Mouse (Mus musculus) cerebellum, postnatal 25 days (tissue): ENCODE measurements at regions not wholly inside any gene's neighbourhood (a gene's known extent, or its start where the extent isn't known, plus 50 kb on each side); places are given as distances from the start of the nearest gene placed in this dataset.
A peak's percentile ranks its signal among the peaks of the same experiment; 100 is the strongest.
"Not testable (repeated sequence)": the region's sequence is repeated elsewhere in the genome, so short reads cannot be mapped to it uniquely, and the experiment has no call there.

ENCODE experiments used
- DNase-seq, 2 experiments: peaks; one replicate each; pipeline ENCODE4 v3.0.0; 2021; ENCODE audit warnings: mixed read lengths in 2 of 2

GRCm38 (mm10) chr16:12516834-12517685, 533.1 kb downstream of the Shisa9 start:
- no peak for DNase-seq

DNA sequence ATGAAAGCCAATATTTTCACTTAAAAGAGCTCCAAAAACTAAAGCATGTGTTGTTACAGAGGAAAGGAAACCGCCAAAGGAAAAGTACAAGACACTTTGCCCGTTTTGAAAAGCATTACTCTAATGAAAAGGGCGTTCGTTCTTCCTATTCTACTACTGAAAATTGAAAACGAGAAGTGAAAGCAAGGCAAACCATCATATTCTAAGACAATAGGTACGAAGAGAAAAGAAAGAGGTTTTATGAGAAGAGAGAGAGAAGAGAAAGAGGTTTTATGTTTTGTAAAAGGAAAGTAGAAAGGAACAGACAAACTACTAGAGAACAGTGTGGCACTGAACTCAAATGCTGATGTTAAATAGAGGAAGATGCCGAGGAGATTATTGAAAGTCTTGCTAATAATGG, 534.4 kb downstream of the Shisa9 start:
- no peak for DNase-seq

- peak in 1 of 2 experiments; percentile 14 for DNase-seq
These were observed 538.0 kb downstream of the Shisa9 start for GRCm38 (mm10) chr16:12521711-12522476.

- DNase-seq = no peak
These were observed 561.0 kb upstream of the Ercc4 start for GRCm38 (mm10) chr16:12548462-12548861.

GRCm38 (mm10) chr16:12588889-12589288, 520.6 kb upstream of the Ercc4 start:
- peak in 1 of 2 experiments; percentile 3 for DNase-seq

- no peak for DNase-seq
These were observed 501.2 kb upstream of the Ercc4 start for GRCm38 (mm10) chr16:12608259-12608658.

DNA sequence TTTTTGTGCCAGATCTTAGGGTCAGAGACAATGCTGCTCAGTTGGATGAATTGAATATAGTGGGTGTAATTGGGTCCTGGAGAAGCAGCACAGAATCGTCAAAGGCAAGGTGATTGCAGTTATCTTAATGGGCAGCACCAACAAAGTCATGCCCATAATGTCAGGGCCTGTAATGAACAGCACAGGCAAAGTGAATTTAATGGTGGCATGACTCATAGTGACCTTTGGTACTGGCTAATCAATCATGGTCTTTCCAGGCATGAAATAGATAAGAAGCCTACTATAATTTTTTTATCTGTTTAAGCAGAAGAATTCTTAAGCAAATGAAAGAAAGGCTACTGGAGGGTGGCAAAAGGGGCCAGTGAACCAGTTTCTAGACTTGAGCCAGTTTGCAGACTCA, 498.4 kb upstream of the Ercc4 start:
- no peak for DNase-seq

- no peak for DNase-seq
These were observed 491.7 kb upstream of the Ercc4 start for GRCm38 (mm10) chr16:12617781-12618180.

GRCm38 (mm10) chr16:12632533-12632932, 477.0 kb upstream of the Ercc4 start:
- no peak for DNase-seq

GRCm38 (mm10) chr16:12638971-12639640, 470.4 kb upstream of the Ercc4 start:
- DNase-seq = no peak

DNA sequence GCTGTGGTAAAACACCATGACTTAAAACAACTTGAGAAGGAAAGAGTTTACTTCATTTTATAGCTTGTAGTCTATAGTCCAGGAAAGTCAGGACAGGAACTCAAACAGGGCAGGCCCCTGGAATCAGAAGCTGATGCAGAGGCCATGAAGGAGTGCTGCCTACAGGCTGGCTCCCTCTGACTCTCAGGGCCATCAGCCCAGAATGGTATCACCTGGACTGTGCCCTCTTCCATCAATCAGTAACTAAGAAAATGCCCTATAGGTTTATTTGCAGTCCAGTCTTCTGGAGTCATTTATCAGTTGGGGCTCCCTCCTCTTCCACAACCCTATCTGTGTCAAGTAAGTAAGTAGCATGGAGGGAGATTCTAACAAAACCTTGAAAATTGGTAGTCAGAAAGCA, 466.4 kb upstream of the Ercc4 start:
- no peak for DNase-seq

DNA sequence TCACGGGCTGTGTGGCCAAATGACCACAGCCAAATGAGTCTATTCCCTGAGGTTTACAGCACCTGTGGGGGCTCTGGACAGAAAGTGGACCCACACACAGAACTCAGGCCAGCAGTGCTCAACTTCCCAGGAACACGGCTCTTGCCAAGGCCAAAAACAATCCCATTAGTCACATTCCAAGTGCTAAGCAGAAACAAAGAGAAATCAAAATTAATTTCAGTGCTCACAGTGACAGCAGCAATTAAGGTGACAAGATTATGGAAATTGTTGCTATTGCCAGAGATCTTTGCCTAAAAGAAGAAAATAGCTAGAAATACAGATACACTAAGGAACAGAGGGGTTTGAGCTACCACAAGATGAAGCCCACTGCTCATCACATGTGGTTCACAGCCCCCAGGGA, 464.9 kb upstream of the Ercc4 start:
- DNase-seq = no peak

GRCm38 (mm10) chr16:12652180-12652579, 457.3 kb upstream of the Ercc4 start:
- no peak for DNase-seq

DNA sequence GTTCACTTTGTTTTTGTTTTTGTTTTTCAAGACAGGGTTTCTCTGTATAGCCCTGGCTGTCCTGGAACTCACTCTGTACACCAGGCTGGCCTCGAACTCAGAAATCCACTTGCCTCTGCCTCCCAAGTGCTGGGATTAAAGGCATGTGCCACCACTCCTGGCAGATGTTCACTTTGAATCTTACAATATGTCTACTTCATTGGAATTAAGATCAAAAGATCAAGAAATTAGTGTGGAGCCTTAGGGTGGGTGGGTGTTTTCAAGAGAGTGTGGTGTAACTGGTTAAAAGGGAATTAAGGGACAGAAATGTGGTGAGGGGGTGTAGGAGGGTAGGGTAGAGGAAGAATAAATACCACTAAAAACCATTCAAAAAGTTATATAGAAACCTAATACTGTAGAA, 435.8 kb upstream of the Ercc4 start:
- not testable (repeated sequence) for DNase-seq

DNA sequence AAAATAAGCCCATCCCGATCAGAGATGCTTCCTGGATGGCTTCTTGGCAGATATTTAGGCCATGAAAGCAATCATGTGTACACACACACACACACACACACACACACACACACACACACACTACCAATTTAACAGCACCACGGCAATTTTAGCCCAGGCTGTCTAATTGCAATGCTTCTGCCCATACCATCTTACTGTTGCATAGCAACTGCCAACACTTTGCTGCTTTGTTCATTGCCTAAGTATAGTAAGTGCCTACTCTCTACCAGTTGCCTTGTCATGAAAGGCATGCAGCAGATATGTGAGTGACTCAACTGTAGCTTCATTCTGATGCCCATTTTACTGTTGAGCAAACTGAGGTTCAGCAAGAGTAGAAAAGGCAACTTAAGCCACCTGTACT, 428.0 kb upstream of the Ercc4 start:
- DNase-seq = no peak

DNA sequence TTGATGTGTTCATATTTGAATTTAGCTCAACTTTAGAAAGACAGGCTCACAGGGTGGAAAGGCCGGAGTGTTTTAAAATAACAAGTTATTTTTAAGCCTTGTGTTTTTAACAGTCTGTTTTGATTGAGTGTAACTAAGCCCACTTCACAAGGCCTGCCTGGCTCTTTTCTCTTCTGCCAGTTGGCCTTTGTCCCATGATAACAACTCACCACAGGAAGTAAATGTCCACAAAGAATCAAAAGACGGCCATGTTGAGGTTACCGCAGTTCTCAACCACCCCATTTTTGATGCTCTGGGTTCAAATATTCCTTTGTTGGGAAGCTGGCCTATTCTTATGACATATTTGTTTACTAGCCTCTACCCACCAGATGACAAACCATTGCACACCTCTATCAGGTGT, 423.7 kb upstream of the Ercc4 start:
- DNase-seq = no peak

GRCm38 (mm10) chr16:12691776-12692175, 417.7 kb upstream of the Ercc4 start:
- DNase-seq = peak; percentile 10 to 49

DNA sequence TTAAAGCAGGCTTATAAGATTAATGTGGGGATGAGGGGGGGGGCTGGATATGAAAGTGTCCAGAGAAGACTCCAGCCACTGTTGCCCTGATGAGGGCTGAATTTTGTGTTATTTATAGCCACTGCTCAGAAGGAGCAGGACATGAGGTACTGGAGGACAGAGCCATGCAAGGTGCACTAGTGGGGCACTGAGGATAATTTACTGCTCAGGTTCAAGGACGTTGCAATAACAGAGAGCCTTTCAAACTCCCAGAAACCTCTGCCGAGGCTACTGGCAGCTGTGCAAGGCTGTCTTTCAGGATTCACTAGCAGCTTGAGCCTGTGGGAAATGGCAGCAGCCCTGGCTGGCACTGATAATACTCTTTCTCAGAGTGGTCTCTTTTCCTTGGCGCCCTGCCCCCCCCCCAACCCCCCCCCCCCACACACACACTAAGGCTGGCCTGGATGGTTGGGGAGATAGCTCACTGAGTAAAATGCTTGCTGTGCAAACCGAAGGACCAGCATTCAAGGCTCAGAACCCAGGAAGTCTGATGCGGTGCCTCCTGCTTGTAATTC, 416.7 kb upstream of the Ercc4 start:
- DNase-seq = no peak

GRCm38 (mm10) chr16:12693346-12693745, 416.1 kb upstream of the Ercc4 start:
- DNase-seq = no peak

- no peak for DNase-seq
These were observed 414.8 kb upstream of the Ercc4 start for GRCm38 (mm10) chr16:12694646-12695045.

DNA sequence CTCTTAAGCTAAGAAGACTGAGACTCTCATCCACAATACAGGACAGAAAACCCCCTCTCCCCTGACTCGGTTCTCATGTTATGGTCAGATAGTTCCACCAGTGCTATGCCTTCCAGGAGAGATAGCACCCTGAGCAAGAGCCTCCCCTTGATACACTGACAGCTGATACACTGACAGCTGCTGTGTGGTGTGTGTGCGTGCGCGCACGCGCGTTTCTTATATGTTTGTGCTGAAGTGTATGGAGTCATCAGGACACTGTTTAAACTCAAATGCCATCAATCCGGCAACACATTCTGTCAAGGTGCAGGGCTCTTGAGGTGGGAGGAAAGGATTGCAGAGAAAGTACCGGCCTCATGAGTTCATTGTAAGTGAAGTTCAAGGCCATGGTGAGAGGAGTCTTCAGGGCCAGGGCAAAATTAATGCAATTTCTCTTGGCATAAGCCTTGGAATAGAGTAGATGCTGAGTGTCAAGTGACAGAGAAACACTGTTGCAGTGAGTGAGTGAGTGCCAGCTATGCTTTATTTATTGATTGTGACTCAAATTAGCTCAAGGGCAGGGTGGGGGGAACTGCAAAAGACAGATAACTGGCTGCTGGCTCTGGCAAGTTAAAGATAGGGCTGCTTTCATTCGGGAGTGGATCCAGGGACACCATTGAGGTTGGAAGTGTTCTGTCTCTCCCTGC, 412.4 kb upstream of the Ercc4 start:
- no peak for DNase-seq

- no peak for DNase-seq
These were observed 409.9 kb upstream of the Ercc4 start for GRCm38 (mm10) chr16:12699557-12699956.

DNA sequence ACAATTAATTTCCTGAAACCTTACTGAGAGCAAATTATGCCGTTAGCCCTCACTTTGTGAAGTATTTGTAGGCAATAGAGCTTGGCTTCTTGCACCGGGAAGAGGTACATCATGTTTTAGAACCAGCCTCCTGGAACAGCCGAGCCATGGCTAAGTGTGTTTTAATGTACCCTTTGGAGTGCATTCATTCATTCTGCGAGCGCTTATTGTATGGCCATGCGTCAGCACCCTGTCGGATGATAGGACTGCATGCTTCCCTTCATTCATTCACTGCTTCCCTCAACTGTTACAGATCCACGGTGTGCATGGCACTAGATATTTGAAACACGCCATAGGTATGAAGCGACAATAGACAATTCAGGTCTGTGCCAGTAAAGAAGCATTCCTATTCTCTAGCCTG, 409.4 kb upstream of the Ercc4 start:
- DNase-seq = no peak
